Mouse (Mus musculus) mouse embryonic stem cell (cell line): ENCODE data around the gene Olfr1415.

Experiments used
- in situ Hi-C, 2 experiments: fragments of 300-500 bp; cut with MboI; formaldehyde crosslinking; loops; 1 replicate in 1 of 2; 3 replicates in 1 of 2; pipeline ENCODE4 v1.14.3; 2019 to 2020; ENCODE audit warnings: low sequenced_read_pairs in 2 of 2, low pct_unique_long_range_greater_than_20kb in 1 of 2, mixed read lengths in 1 of 2; ENCODE audit not compliant: unreplicated experiment in 1 of 2

Gene Olfr1415

GRCm38 (mm10) chr1:92496001-92496400, at the start of gene Olfr1415:
Gene Olfr1415 (minus strand): TSS chr1:92496101.
- in situ Hi-C loops, result no loop called here

GRCm38 (mm10) chr1:92539071-92539470, 43.2 kb upstream of the Olfr1415 start:
- in situ Hi-C loops, result no loop called here

GRCm38 (mm10) chr1:92536972-92537371, 41.1 kb upstream of the Olfr1415 start:
- in situ Hi-C loops, result no loop called here

- in situ Hi-C loops, result loop anchor here in 1 of 2 experiments (5.0 to 25.0 kb wide), 2 partner anchors 84 to 464 kb away; partner anchors contain the start of gene Olfr1410
Observed at GRCm38 (mm10) chr1:92523764-92524163, 27.9 kb upstream of the Olfr1415 start.

- in situ Hi-C loops, result loop anchor here in 1 of 2 experiments (5.0 to 25.0 kb wide), 2 partner anchors 86 to 466 kb away; partner anchors contain the start of gene Olfr1410
Observed at GRCm38 (mm10) chr1:92521376-92521775, 25.5 kb upstream of the Olfr1415 start.

GRCm38 (mm10) chr1:92519046-92519445, 23.1 kb upstream of the Olfr1415 start:
- in situ Hi-C loops, result loop anchor here in 1 of 2 experiments (25.0 kb wide), 1 partner anchor 468 kb away; no protein-coding TSS in a partner anchor

- in situ Hi-C loops, result loop anchor here in 1 of 2 experiments (25.0 kb wide), 1 partner anchor 469 kb away; no protein-coding TSS in a partner anchor
Observed at GRCm38 (mm10) chr1:92518561-92518960, 22.7 kb upstream of the Olfr1415 start, which contains the start of gene Olfr1414. Gene Olfr1414 (minus strand): TSS chr1:92518661.

GRCm38 (mm10) chr1:92515390-92515789, 19.5 kb upstream of the Olfr1415 start:
- in situ Hi-C loops, result loop anchor here in 1 of 2 experiments (25.0 kb wide), 1 partner anchor 472 kb away; no protein-coding TSS in a partner anchor

- in situ Hi-C loops, result loop anchor here in 1 of 2 experiments (25.0 kb wide), 1 partner anchor 476 kb away; no protein-coding TSS in a partner anchor
Observed at GRCm38 (mm10) chr1:92511646-92512045, 15.7 kb upstream of the Olfr1415 start.

GRCm38 (mm10) chr1:92485013-92485412, 10.9 kb downstream of the Olfr1415 start, which contains the start of gene Olfr1416:
Gene Olfr1416 (minus strand): TSS chr1:92485113.
- in situ Hi-C loops, result no loop called here

- in situ Hi-C loops, result loop anchor here in 1 of 2 experiments (25.0 kb wide), 1 partner anchor 562 kb away; no protein-coding TSS in a partner anchor
Observed at GRCm38 (mm10) chr1:92474066-92474578, 21.8 kb downstream of the Olfr1415 start.

GRCm38 (mm10) chr1:92473165-92474041, 22.5 kb downstream of the Olfr1415 start, which contains the start of gene Ndufa10:
Gene Ndufa10 (minus strand): TSS chr1:92473860.
- in situ Hi-C loops, result loop anchor here in 1 of 2 experiments (25.0 kb wide), 1 partner anchor 561 kb away; no protein-coding TSS in a partner anchor

- in situ Hi-C loops, result loop anchor here in 1 of 2 experiments (25.0 kb wide), 1 partner anchor 557 kb away; no protein-coding TSS in a partner anchor
Observed at GRCm38 (mm10) chr1:92468891-92469290, 27.0 kb downstream of the Olfr1415 start.

GRCm38 (mm10) chr1:92458416-92458815, 37.5 kb downstream of the Olfr1415 start:
- in situ Hi-C loops, result loop anchor here in 1 of 2 experiments (25.0 kb wide), 1 partner anchor 546 kb away; no protein-coding TSS in a partner anchor

GRCm38 (mm10) chr1:92457758-92458157, 38.1 kb downstream of the Olfr1415 start:
- in situ Hi-C loops, result loop anchor here in 1 of 2 experiments (25.0 kb wide), 1 partner anchor 545 kb away; no protein-coding TSS in a partner anchor

- in situ Hi-C loops, result loop anchor here in 1 of 2 experiments (25.0 kb wide), 1 partner anchor 542 kb away; no protein-coding TSS in a partner anchor
Observed at GRCm38 (mm10) chr1:92453751-92454445, 42.0 kb downstream of the Olfr1415 start.

- in situ Hi-C loops, result no loop called here
Observed at GRCm38 (mm10) chr1:92448293-92448692, 47.6 kb downstream of the Olfr1415 start.
